Mouse (Mus musculus): ENCODE measurements around the gene Wdr78. TPM values are rescaled to one million over a fixed set of nuclear protein-coding genes. Genes with fewer than 3 reads are reported as not detected.

The Wdr78 gene
- total RNA-seq (2021), result 1 to 10 TPM in 1 of 2 experiments, under 1 TPM in 1; 0.89 to 1.6 TPM
- long read RNA-seq, experiment 1, result 0 reads
- long read RNA-seq, experiment 2, result 0 reads

DNA sequence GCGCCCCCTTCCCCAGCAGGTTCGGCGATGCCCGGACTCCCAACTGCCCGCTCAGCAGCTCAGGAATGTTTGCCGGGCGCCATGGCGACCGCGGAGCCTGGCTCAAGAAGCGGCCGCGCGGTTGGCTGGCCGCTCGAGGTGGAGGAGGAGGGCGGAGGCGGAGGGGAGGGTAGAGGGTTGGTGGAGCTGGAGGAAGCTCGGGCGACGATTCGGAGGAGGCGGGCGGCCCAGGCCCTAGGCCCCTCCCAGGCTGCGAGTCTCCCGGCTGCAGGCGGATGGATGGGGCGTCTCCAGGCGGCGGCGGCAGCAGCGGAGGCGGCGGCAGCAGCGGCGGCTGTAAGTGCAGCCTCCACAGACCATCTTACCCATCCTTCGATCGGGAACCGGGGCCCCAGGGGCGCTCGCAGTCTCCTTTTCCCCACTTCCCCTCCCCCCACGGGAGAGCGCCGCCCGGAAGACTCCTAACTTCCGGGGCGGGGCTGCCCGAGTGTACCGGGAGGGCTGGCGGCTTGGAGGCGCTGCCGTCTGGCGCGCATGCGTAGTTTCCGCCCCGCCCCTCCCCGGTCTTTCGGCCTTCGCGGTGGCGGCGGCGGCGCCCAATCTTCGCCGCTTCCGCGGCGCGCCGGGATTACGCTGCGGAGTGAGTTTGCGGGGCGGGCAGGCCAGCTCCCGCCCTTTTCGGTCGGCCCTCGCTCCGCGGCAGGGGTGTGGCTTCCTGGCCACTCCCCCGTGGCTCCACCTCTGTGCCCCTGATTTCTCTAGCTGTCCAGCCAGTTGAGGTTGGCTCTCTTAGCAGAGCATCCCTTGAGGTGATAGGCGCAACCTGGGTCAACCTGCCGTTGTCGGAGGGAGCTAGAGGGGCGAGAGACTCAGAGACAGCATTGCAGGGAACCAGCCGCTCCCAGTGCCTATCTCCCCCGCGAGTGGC, at the start of gene Wdr78, which contains the start of gene Mier1:
Gene Wdr78, minus strand, starts transcription at position 372 of the 928 bp plus-strand sequence.
Gene Mier1, plus strand, starts transcription at position 207 of the 928 bp plus-strand sequence.
- DNase-seq, result peak; percentile 95

DNA sequence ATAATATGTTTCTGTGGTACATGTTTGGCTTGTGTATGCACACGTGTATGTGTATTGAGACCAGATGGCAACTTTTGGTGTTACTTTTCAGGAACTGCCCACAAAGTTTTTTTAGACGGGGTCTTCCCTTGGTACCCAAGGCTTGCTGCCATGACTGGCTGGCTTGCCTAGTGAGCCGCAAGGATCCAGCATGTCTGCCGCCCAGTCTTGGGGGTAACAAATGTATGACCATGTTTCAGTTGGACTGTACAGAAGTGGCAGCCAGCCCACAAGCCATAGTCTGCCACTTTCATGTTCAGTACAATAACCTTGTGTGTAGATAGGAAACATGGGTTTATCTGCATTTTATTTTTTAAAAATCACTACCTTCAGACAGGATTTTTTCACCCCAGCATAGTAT, 44.4 kb upstream of the Wdr78 start:
- no peak for DNase-seq

DNA sequence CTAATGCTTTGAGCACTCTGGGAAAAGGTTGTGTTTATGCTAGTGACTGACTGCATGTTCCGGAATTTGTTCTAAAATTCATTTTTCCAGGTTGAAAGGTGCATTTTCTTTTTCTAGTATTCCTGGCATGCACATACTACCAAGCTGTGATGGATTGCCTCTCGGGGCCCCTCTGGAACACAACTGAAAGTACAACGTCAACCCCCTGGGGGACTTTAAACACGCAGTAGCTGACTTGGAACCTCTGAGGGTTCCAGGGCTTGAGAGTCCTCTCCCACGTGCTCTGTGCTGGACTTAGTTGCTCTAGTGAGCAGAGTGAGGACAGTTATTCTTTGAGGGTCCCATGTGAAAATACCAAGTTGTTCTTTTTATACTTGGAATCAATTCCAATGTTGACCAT, 37.6 kb upstream of the Wdr78 start:
- DNase-seq, result no peak

DNA sequence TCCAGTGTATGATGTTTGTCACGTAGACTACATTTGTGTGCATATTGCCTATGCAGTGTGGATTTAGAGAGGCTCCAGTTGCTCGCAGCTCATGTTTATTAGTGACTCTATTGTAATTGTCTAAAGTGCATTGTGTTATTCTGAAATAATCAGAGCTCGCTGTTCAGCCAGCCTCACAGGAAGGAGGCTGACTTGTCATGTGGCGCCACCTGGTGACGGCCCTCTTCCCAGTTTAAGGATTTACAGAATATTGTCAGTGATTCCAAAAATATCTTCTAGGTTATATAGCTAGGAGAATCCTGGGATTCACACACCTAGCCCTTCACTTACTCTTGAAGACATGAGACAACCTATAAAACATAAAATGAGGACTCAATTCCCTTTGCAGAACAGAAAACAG, 32.0 kb upstream of the Wdr78 start:
- peak; percentile 87 for DNase-seq

DNA sequence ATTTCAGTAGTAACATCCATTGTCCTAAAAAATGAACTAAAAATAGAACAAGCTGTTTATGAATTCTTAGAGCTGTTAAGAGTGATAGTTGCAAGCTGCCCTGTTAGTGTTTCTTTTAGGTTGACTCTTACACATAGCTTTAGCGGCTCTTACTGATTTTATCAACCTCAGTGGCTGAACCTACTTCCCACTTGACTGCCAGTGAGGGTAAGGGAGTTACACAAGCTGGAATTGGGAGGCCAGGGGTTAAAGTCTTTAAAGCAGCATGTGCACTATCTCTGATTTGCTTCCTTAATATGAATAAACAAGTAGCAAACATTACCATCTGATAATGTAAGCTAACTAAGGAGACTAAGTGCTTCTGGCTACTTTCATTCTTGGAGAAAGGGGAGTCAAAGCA, 22.6 kb upstream of the Wdr78 start:
- no peak for DNase-seq

DNA sequence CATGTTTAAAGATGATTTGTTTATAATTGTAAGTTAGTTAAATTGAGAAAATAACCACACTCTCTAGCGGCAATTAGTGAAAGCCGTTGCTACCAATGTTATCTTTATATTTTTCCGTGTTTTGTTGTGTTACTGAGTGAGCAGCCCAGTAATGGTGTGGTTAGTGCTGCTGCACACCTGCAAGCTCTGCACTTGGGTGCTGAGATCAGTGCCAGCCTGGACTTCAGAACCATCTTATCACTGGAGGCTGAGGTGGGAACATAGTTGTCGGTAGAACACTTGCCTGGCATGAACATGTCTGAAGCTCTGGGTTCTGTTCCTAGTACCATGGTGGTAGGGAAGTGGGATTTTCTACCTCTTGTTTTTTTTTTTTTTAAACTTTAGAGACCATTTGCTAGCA, 12.2 kb upstream of the Wdr78 start:
- DNase-seq, result no peak

DNA sequence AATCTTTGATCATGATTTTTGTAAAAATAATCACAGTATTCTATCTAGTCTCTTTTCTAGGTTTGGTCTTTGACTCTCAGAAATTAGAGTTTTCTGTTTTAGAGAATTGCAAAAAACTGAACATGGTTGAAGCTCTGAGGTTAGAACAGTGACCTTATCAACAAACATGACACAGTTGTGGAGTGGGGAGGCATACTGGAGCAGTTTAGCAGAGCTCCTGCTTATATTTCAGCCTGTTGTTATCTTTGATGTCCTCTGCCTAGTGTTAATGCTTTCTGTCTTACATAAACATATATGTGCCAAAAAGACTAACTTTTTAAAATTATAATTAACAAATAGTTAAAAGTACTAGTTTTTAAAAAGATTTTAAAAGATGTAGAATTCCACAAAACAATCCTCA, 9.3 kb upstream of the Wdr78 start:
- DNase-seq, result no peak

DNA sequence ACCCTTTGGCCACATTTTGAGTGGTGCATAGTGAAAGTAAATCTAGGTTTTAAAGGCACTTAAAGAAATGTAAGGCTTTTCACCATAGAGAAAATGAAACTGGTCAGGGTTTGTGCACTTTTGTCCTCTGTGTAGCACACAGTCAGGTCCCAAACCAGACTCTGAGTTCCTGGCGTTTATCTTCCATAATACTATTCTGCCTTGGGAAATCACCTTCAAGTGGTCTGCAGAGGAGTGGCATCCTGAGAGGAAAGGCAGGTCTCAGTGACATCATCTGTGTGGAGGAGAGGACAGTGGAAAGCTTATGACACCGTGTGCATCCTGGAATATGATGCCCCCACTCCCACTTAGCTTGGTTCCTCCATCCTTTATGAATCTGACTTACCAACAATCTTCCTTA, 8.7 kb upstream of the Wdr78 start:
- no peak for DNase-seq

DNA sequence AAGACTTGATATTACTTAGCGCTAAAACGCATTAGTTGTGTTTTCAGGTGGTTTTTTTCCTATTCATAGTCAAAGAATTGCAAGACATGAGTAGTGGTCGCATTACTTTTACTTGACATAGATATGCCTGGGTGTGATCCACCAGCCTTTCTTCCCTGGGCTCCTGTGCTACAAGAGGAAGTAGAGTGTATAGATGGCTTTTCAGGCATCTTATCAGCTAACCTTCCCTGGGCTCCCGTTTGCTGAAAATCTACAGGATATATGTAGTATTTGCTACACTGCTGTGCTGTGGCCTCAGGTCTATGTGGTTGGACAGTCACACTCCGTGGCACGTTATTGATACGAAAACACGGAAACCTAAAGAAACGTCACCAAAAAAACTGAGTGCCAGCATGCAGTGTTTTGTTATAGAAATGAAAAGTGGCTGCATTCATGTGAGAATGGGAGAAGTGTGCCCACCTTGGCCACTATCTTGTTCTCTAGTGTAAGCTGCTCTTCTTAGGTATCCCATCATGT, 6.6 kb upstream of the Wdr78 start:
- DNase-seq, result no peak

DNA sequence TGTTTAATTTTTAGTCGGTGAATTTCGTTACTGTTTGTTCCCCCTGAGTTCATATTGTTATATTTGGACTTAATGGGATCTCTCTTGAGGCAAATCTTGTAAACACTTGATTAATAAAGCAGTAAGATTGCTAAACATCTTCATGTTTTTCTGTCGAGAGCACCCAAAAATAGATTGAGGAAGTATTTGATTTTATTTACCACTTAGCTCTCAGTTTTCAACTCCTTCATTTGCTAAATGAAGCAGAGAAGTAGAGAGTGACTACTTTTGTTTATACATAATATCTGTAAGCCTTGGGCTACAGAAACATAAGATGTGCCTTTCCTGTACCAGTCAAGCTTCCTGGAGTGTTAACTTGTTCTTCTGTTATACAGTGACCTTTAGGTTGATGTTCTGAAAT, 6.0 kb upstream of the Wdr78 start:
- DNase-seq, result no peak

DNA sequence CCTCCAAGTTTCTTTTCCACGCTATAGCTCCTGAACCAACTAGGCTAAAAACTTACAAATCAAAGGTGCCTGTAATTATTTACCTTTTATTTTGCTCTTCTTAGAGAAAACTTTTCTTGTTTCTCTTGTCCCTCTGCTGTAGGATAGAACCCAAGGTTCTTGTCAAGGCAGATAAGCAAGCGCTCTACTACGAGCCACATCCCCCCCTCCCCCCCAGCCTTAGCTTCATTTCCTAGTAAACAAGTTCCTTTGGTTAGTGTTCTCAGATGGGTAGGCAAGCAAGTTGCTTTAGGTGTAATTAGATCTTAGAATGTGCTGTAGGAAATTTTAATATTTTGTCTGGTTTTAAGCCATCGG, 5.7 kb upstream of the Wdr78 start:
- no peak for DNase-seq

DNA sequence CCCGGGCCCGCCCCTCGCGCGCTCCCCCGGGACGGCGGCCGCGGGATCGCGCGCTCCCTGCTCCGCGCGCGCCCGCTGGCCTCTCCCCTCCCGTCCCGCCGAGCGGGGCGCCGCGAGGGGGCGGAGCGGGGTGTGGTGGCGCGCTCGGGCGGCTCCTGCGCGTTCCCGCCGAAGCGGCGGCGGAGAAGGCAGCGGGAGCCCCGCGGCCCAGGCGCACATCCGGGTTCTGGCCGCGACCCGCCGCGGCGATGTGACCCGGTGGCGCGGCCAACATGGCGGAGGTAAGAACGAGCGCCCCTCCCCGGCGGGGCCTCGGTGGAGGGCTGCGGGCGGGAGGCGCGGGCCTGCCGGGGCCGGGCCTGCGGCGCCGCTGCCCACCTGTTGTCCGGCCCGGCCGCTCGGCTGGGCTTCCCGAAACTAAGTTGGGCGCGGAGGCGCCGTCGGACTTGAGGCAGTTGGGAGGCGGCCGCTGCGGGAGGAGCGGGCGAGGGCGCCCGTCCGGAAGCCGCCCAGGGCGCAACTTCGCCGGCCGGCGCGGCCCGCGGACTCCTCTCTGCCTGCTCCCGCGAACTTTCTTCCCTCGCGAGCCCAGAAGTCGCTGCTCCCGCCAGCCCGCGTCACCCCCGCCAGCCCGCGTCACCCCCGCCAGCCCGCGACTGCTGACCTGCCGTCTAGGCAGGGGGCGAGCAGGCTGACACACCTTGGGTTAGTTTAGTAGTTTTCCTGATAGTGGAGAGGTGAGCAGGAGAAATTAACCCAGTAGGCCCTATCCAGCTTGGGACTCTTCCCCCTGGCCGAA, 5.1 kb upstream of the Wdr78 start:
- DNase-seq, result peak; percentile 85

DNA sequence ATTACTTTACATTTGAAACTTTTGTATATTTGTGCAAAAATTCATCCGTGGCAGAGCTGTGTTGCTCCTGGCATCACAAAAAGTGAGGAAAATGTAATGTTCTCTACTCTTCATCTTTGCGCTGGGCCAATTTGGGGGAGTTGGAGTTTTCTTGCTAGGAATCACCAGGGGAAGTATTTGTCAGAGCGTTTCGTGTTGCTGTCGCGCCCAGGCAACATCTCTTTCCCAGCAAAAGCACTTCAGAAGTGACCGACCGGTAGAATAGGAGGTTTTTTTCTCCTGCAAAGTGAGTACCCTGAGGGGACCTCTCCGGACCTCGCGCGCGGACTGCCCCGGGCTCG, 4.5 kb upstream of the Wdr78 start:
- DNase-seq, result no peak

DNA sequence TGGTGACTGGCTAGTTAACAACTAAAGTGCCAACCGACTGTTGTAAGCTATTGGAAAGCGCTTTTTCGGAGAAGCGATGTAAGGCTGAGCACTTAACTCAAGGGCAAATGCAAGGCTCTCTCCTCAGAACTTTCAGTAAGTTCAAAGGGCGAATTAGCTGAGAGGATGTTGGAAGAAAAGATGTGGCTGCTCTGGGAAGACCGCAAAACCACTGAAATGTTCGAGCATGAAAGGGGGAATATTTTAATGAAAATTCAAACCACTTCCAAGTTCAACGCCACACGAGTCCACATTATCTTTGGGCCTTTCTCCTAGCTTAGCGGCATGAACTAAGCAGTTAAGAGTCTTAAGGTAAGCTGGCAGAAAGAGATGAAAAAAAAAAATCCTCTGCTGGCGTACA, 953 bp downstream of the Wdr78 start:
- no peak for DNase-seq

DNA sequence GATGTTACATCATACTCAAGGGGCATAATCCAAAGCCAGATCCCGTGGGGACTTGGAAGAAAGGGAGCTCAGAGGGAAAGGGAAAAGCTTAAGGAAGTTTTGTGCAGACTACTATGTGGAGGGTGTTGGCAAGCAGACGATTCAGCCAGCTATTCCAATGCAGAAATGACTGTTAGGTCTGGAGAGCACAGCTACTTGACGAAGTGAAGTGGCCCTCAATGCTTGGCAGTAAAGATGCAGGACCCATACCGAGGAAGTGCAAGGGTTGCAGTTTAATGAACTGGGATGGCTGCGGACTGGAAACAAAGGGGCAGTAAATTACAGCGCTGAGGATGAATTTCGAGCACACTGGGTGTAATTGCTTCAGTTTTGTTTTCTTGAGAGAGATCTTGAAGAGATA, 1.7 kb downstream of the Wdr78 start:
- DNase-seq, result no peak

DNA sequence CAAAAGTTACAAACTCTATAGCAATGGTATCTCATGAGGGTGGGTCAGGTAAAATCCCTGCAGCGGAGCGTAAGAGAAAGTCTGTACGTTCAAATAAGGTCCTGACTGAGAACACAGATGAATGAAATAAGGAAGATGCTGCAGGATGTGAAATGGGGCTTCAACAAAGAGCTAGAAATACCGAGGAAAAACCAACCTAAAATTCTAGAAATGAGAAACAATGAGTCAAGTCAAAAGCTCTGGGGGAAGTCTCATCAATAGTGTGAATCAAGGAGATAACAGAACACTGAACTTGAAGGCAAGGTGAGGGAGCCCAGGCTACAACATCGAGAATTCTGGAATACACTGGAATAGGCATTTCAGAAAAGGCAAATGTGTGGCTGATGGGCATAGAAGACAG, 15.8 kb downstream of the Wdr78 start:
- no peak for DNase-seq

DNA sequence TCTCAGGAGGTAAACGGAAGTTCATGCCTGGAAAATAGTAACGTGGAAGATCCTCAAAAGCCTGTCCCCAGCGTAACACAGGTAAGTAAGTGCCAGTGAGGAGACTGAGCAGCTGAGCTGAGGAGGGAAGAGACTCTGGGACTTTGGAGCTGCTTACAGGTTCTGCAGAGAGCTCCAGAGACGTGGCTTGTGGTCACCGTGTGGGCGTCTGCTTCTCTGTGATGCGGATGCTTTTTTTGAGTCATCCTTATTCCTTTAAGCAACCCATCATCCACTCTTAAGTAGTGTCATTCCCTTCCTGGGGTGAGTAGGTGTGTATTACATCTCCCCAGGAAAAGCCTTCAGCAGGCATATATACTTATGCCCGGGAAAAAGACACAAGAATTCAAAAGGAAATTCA, 18.4 kb downstream of the Wdr78 start:
- no peak for DNase-seq

DNA sequence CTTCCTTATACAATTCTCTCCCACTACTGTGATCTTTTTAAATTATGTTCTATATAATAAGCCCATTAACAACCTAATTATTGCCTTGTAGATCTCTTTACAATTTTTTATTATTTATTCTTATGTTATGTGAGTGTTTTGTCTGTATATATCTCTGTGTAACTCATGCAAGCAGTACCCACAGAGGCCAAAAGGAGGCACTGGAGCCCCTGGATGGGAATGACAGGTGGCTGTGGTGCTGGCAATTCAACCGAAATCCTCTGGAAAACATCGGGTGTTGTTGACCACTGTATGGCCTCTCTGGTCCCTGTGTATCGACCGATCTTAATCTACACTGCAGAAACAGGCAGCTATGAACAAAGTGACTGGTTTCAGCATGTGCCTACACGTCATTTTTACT, 29.1 kb downstream of the Wdr78 start:
- DNase-seq, result no peak

DNA sequence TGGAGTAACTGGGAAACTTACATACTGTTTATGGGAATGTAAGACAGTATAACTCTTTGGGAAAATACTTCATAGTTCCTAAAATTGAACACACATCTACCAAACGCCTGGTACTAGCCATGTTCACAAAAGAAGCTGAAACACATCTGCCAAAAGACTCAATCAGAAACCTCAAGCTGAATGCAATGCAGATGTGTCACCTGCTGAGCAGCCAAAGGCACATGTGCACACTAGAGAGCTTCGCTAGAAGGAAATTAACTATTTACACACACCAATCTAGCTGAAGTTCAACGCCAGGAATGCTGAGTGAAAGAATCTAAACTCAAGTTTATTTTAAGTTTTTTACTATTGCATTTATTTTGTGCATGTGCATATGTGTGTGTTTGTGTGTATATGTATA, 43.7 kb downstream of the Wdr78 start:
- no peak for DNase-seq

DNA sequence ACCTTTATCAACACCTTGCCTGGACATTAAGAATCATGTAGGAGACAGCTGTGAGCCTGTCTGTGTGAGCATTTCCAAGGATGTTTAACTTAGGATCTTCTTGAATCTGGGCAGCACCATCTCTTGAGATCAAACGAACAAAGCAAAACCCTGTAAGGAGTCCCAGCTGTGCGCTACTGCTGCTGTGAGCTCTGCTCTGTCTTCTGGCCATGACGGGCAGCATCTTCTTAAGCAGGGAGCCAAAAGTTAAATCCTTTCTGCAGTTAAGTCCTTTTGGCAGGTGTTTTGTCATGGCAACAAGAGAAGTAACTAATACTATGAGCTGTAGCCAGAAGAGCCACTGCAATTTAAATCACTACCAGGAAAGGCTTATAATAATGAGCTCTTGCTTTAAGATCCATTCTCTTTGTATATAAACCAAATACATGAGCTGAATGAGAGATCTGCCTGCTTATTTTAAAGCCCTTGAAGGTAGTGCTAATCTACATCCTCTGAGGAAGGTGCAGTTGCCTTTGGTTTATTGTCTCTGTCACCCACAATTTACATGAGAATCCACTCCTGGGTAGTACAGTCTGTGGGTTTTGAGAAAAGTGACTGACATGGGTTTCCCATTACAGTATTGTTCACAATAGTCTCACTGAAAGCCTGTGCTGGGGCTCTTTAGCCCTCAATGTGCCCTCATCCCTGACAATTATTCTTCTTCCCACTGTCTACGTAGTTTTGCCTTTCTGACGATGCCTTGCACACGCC, 46.3 kb downstream of the Wdr78 start:
- DNase-seq, result no peak

DNA sequence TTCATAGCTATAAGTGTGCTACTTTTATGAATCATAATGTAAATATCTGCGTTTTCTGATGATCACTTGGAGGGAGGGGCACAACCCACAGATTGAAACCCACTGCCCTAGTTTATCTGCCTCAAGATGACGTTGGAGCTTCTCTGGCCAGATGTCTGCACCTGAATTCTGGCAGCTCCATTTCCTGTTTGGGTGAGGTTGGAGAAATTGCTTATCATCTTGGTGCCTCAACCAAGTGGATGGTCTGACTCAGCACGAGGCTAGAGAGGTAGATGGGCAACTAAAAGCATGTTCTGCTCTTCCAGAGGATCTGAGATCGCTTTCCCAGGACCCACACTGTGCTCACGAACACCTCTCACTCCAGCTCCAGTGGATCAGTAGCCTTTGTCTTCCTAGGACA, 49.4 kb downstream of the Wdr78 start:
- no peak for DNase-seq

DNA sequence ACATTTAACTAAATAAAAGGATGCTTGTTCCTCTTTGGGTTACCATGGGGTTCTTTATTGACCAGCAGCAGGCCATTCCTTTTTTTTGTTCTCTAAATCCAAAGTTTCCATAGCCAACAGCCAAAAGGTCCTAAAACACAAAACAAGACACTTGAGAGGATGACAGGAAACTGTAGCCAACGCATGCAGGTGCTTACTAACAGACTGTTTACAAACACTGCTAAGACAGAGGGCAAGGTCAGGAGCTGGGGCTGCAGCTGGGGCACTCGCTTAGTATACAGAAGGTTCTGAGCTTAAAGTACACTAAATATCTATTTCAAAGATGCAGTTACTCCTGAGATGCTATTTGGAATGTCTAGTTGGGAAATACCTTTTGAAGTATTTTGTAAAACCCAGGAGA, 49.9 kb downstream of the Wdr78 start:
- DNase-seq, result no peak

DNA sequence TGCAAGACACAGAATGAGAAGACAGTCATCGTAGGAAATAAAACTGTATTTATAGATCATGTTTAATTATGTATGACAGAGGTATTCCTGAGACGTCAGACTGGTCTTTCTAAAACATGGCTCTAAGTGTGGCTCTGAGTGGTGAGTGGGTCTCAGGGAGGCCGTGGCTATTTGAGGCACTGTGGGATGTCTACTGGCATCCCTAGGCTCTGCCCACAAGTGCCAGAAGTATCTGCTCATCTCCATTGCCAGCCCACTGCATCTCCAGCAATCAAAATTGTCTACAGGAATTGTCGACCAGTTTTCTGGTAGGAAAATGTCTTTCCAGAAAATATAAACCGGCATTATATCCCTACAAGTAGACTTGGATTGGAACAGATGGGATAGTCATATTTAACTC, 57.4 kb downstream of the Wdr78 start:
- DNase-seq, result no peak

Measured in gastrocnemius, postnatal 10 days (tissue).